13 mouse cellular contexts compared by ENCODE assay signal in genomic region chr13:43499731-43500482, GRCm38 (mm10).
"Had no signal": no experiment of that assay in that cellular context is flagged by ENCODE, and none has a peak within 500 bp of the region (broad histone marks: within the 10 kb centered on the region; RNA-seq: fewer than 3 reads in every experiment).

No protein-coding gene starts in this region.

- H3K9me3 ChIP-seq: midbrain, embryonic 13.5 days; neural tube, embryonic 15.5 days; stomach, embryonic 15.5 days had no signal

- ATAC-seq: inflammation-experienced regulatory T-cells, adult 6 months; intestine, postnatal 0 days; liver, embryonic 12.5 days; midbrain, embryonic 13.5 days had no signal

- H3K36me3 ChIP-seq: limb, embryonic 10.5 days; liver, embryonic 12.5 days; midbrain, embryonic 13.5 days; neural tube, embryonic 15.5 days; stomach, embryonic 15.5 days had no signal

- DNase-seq: kidney, postnatal 10 days; lung, postnatal 36 days; right cerebral cortex, adult 18-20 months; right cerebral cortex, postnatal 25 days had no signal

- H3K27me3 ChIP-seq: liver, embryonic 12.5 days; midbrain, embryonic 13.5 days; neural tube, embryonic 15.5 days; stomach, embryonic 15.5 days had no signal

- H3K27ac ChIP-seq: limb, embryonic 10.5 days; liver, embryonic 12.5 days; midbrain, embryonic 13.5 days; neural tube, embryonic 15.5 days; stomach, embryonic 15.5 days had no signal

- H3K4me2 ChIP-seq: liver, embryonic 12.5 days; midbrain, embryonic 13.5 days; neural tube, embryonic 15.5 days; stomach, embryonic 15.5 days had no signal

- H3K4me3 ChIP-seq: left cerebral cortex, adult 2 months; limb, embryonic 10.5 days; liver, embryonic 12.5 days; midbrain, embryonic 13.5 days; myocyte; neural tube, embryonic 15.5 days; stomach, embryonic 15.5 days had no signal

- H3K9ac ChIP-seq: liver, embryonic 12.5 days; midbrain, embryonic 13.5 days; neural tube, embryonic 15.5 days; stomach, embryonic 15.5 days had no signal
